Mouse (Mus musculus) liver, embryonic 14.5 days (tissue): ENCODE measurements around the gene Gm4131. TPM values are rescaled to one million over a fixed set of nuclear protein-coding genes. Genes with fewer than 3 reads are reported as not detected.

Source experiments
- ATAC-seq: fragments of 200-750 bp; cut with Nextera tagmentation; 2 replicates; pipeline ENCODE4 v1.8.0; 2017; ENCODE audit warnings: moderate number of reproducible peaks, mild to moderate bottlenecking, moderate library complexity; ENCODE audit not compliant: insufficient read depth
- DNase-seq, 3 experiments: peaks; one replicate each; pipeline ENCODE4 v3.0.0-alpha.2; 2012 to 2013; ENCODE audit warnings: low read depth in 3 of 3, low spot score in 3 of 3
- H3K27ac ChIP-seq: fragments of 300-500 bp; sonication (generic); 2 replicates; pipeline ENCODE4 v1.5.1; 2014; ENCODE audit warnings: moderate library complexity, mild to moderate bottlenecking, control low read depth, inconsistent platforms
- H3K27me3 ChIP-seq: fragments of 300-500 bp; sonication (generic); 2 replicates; pipeline ENCODE4 v1.6.1; 2014; ENCODE audit warnings: mild to moderate bottlenecking, low read length, moderate library complexity; ENCODE audit not compliant: control insufficient read depth, insufficient read depth
- H3K36me3 ChIP-seq: fragments of 300-500 bp; sonication (generic); replicated peaks from 2 replicates; pipeline ENCODE4 v1.6.1; 2014; ENCODE audit warnings: low read depth; ENCODE audit not compliant: control insufficient read depth, insufficient read depth
- H3K4me1 ChIP-seq, 2 experiments: fragments of 200-500 bp in 1 of 2; fragments of 300-500 bp in 1 of 2; sonication (generic) in 1 of 2; replicated peaks; 2 replicates each; pipeline ENCODE4 v1.6.1; 2012 to 2014; ENCODE audit warnings: antibody characterized with exemption in 1 of 2, inconsistent platforms in 1 of 2, low read length in 1 of 2; ENCODE audit not compliant: control insufficient read depth in 2 of 2, insufficient read depth in 2 of 2
- H3K4me2 ChIP-seq: fragments of 300-500 bp; sonication (generic); 2 replicates; pipeline ENCODE4 v1.6.1; 2014; ENCODE audit warnings: low read depth, mild to moderate bottlenecking, control low read depth, moderate library complexity
- H3K4me3 ChIP-seq, 2 experiments: fragments of 200-500 bp in 1 of 2; fragments of 300-500 bp in 1 of 2; sonication (generic) in 1 of 2; 2 replicates each; pipeline ENCODE4 v1.5.1; 2012 to 2014; ENCODE audit warnings: low read depth in 2 of 2, low read length in 2 of 2, mild to moderate bottlenecking in 2 of 2, control low read depth in 1 of 2, inconsistent platforms in 1 of 2, moderate library complexity in 1 of 2; ENCODE audit not compliant: insufficient read depth in 1 of 2
- H3K9ac ChIP-seq: fragments of 300-500 bp; sonication (generic); replicated peaks from 2 replicates; pipeline ENCODE4 v1.6.1; 2014; ENCODE audit warnings: mild to moderate bottlenecking, control low read depth, moderate library complexity
- H3K9me3 ChIP-seq: fragments of 300-500 bp; sonication (generic); 2 replicates; pipeline ENCODE4 v1.6.1; 2016; ENCODE audit warnings: low read length, mixed read lengths; ENCODE audit not compliant: control insufficient read depth
- CTCF ChIP-seq: IDR thresholded peaks from 2 replicates; pipeline ENCODE4 v1.5.1; 2016; ENCODE audit warnings: antibody characterized with exemption, low read depth, control low read depth
- EP300 ChIP-seq: IDR thresholded peaks from 2 replicates; pipeline ENCODE4 v1.6.1; 2016; ENCODE audit warnings: antibody characterized with exemption, low read depth
- WGBS: fragments of 180-500 bp; shearing (Covaris S2); extraction: QIAGEN DNeasy Blood & Tissue Kit; methylation state at CpG from one replicate; pipeline ENCODE4 v1.1.7; 2014; ENCODE audit not compliant: insufficient replicate concordance; 5-methylcytosine and 5-hydroxymethylcytosine counted together
- polyA plus RNA-seq, 2 experiments: library from polyadenylated mRNA; depleted of rRNA in 1 of 2; stranded (reverse) in 1 of 2; unstranded in 1 of 2; fragments of >200 nt; fragmentation: Nextera tagmentation in 1 of 2; extraction: Ambion mirVana in 1 of 2; gene quantifications; 2 replicates each; pipeline versions ENCODE4 v1.2.1 to v1.2.3; 2012 to 2014

The Gm4131 gene
- polyA plus RNA-seq, 2 experiments = not detected

- WGBS = 29% methylated on average over 2 of the region's 2 CpGs
- ATAC-seq (no peak), DNase-seq (no peak)
- Histone ChIP-seq H3K4me1 (0 out of 4 replicates have a peak, but pooled peaks cover 0 to 5% of the 10 kb centered on the region in 2 experiments), H3K27ac (no peak overlapping the region), H3K9me3 (no peaks in the 10 kb centered on the region), H3K9ac (no peak overlapping the region), H3K4me3 (no peak overlapping the region), H3K36me3 (no peaks in the 10 kb centered on the region), H3K27me3 (no peaks in the 10 kb centered on the region), H3K4me2 (no peak overlapping the region)
- no peak for TF ChIP-seq CTCF
These were observed 94.7 kb downstream of the Gm4131 start for GRCm38 (mm10) chr14:62472061-62472460.

DNA sequence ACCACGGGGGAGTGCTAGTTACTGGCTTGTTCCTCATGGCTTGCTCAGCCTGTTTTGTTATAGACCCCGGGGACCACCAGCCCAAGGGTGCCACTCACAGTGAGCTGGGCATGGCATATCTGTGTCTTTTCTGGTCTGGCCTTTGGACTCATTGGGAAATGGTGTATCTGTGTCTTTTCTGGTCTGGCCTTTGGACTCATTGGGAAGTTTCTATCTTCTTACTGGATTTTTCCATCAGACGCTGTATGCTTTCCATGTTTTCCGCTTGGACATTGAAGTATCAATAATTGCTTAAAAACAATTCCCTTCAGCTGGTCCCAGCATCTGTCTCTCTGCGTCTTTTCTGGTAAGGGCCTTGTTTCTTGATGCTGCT, 98.0 kb downstream of the Gm4131 start:
- 65% methylated on average over 5 of the region's 5 CpGs for WGBS
- ATAC-seq (no peak), DNase-seq (no peak)
- Histone ChIP-seq H3K27ac (no peak overlapping the region), H3K27me3 (no peaks in the 10 kb centered on the region), H3K9ac (no peak overlapping the region), H3K36me3 (no peaks in the 10 kb centered on the region), H3K4me2 (no peak overlapping the region), H3K4me3 (no peak overlapping the region), H3K4me1 (0 out of 4 replicates have a peak, but pooled peaks cover 0 to 3% of the 10 kb centered on the region in 2 experiments), H3K9me3 (no peaks in the 10 kb centered on the region)
- no peak for TF ChIP-seq EP300
- no peak for TF ChIP-seq CTCF

- H3K9me3 ChIP-seq = no peaks in the 10 kb centered on the region
- ATAC-seq (no peak), DNase-seq (no peak)
- no peak overlapping the region for H3K9ac ChIP-seq
- H3K4me3 ChIP-seq = no peak overlapping the region
- WGBS = 59% methylated on average over 6 of the region's 6 CpGs
- 0 out of 4 replicates have a peak, but pooled peaks cover 0 to 3% of the 10 kb centered on the region in 2 experiments for H3K4me1 ChIP-seq
- H3K36me3 ChIP-seq = no peaks in the 10 kb centered on the region
- no peaks in the 10 kb centered on the region for H3K27me3 ChIP-seq
- no peak overlapping the region for H3K27ac ChIP-seq
- TF ChIP-seq EP300 (no peak), CTCF (no peak)
- H3K4me2 ChIP-seq = no peak overlapping the region
These were observed 98.5 kb downstream of the Gm4131 start for GRCm38 (mm10) chr14:62468119-62468752.

- TF ChIP-seq CTCF (no peak), EP300 (no peak)
- Histone ChIP-seq H3K4me1 (no peaks in the 10 kb centered on the region), H3K9ac (no peak overlapping the region), H3K36me3 (no peaks in the 10 kb centered on the region), H3K27me3 (no peaks in the 10 kb centered on the region), H3K4me3 (no peak overlapping the region), H3K4me2 (no peak overlapping the region), H3K27ac (no peak overlapping the region), H3K9me3 (no peaks in the 10 kb centered on the region)
- WGBS = 25% methylated on average over 9 of the region's 9 CpGs
- DNase-seq (no peak), ATAC-seq (no peak)
These were observed 101.8 kb downstream of the Gm4131 start for GRCm38 (mm10) chr14:62464966-62465365.

GRCm38 (mm10) chr14:62459541-62459940, 107.2 kb downstream of the Gm4131 start:
- TF ChIP-seq CTCF = peak; percentile 32; the same call in 1 of the 2 replicates
- TF ChIP-seq EP300 = no peak
- H3K4me1 ChIP-seq = no peaks in the 10 kb centered on the region
- 50% methylated on average over 11 of the region's 11 CpGs for WGBS
- no peak overlapping the region for H3K9ac ChIP-seq
- no peak overlapping the region for H3K4me3 ChIP-seq
- H3K36me3 ChIP-seq = no peaks in the 10 kb centered on the region
- H3K27ac ChIP-seq = no peak overlapping the region
- ATAC-seq (no peak), DNase-seq (no peak)
- H3K27me3 ChIP-seq = no peaks in the 10 kb centered on the region
- no peak overlapping the region for H3K4me2 ChIP-seq
- no peaks in the 10 kb centered on the region for H3K9me3 ChIP-seq
